Mouse (Mus musculus) fibroblast of lung, adult 2 months (primary cell): ENCODE results near the gene Vmn2r15.

ENCODE experiments used
- DNase-seq: peaks from one replicate; pipeline ENCODE4 v3.0.0-alpha.2; 2011; ENCODE audit warnings: low read depth

Vmn2r15 gene

GRCm38 (mm10) chr5:109297544-109297943 lies at the start of gene Vmn2r15:
Vmn2r15 (minus strand) TSS chr5:109297644.
- no peak for DNase-seq

GRCm38 (mm10) chr5:109329862-109330261 lies 32.4 kb upstream of the Vmn2r15 start, which contains the start of gene Vmn2r16:
Vmn2r16 (plus strand) TSS chr5:109330162.
- no peak for DNase-seq

- DNase-seq: no peak
Observed at GRCm38 (mm10) chr5:109294655-109295054, 2.8 kb downstream of the Vmn2r15 start.
